Mouse (Mus musculus) stomach, embryonic 16.5 days (tissue): ENCODE measurements around the gene Cacna1e. TPM values are rescaled to one million over a fixed set of nuclear protein-coding genes. Genes with fewer than 3 reads are reported as not detected.

Source experiments
- ATAC-seq: fragments of 200-750 bp; cut with Nextera tagmentation; 2 replicates; pipeline ENCODE4 v1.8.0; 2017; ENCODE audit warnings: moderate number of reproducible peaks, moderate TSS enrichment; ENCODE audit not compliant: insufficient read depth, low FRiP score
- H3K27ac ChIP-seq: fragments of 300-500 bp; sonication (generic); 2 replicates; pipeline ENCODE4 v1.5.1; 2014; ENCODE audit warnings: low read length
- H3K27me3 ChIP-seq: fragments of 300-500 bp; sonication (generic); 2 replicates; pipeline ENCODE4 v1.6.1; 2014; ENCODE audit warnings: low read length, control low read depth, mixed read lengths; ENCODE audit not compliant: control insufficient read depth, insufficient read depth
- H3K36me3 ChIP-seq: fragments of 300-500 bp; sonication (generic); 2 replicates; pipeline ENCODE4 v1.6.1; 2014; ENCODE audit warnings: low read length; ENCODE audit not compliant: control insufficient read depth, insufficient read depth
- H3K4me1 ChIP-seq: fragments of 300-500 bp; sonication (generic); 2 replicates; pipeline ENCODE4 v1.6.1; 2014; ENCODE audit warnings: low read length, control low read depth, mixed read lengths; ENCODE audit not compliant: control insufficient read depth, insufficient read depth
- H3K4me2 ChIP-seq: fragments of 300-500 bp; sonication (generic); 2 replicates; pipeline ENCODE4 v1.6.1; 2014; ENCODE audit warnings: low read depth, low read length, mixed read lengths
- H3K4me3 ChIP-seq: fragments of 300-500 bp; sonication (generic); replicated peaks from 2 replicates; pipeline ENCODE4 v1.5.1; 2014; ENCODE audit warnings: mild to moderate bottlenecking, low read length
- H3K9ac ChIP-seq: fragments of 300-500 bp; sonication (generic); 2 replicates; pipeline ENCODE4 v1.6.1; 2014; ENCODE audit warnings: low read length
- H3K9me3 ChIP-seq: fragments of 300-500 bp; sonication (generic); replicated peaks from 2 replicates; pipeline ENCODE4 v1.6.1; 2016; ENCODE audit warnings: low read length, control low read depth; ENCODE audit not compliant: control insufficient read depth
- WGBS: fragments of 180-500 bp; shearing (Covaris S2); extraction: QIAGEN DNeasy Blood & Tissue Kit; methylation state at CpG from one replicate; pipeline ENCODE4 v1.1.7; 2014; 5-methylcytosine and 5-hydroxymethylcytosine counted together
- polyA plus RNA-seq: library from polyadenylated mRNA; unstranded; fragments of >200 nt; fragmentation: Nextera tagmentation; extraction: Ambion mirVana; gene quantifications from 2 replicates; pipeline ENCODE4 v1.2.1, GENCODE M21; 2015

Cacna1e gene
- polyA plus RNA-seq, 1 experiment from 2014 or later = 1.2 TPM

GRCm38 (mm10) chr1:154779908-154780514 is 104.3 kb downstream of the Cacna1e start:
- no peaks in the 10 kb centered on the region for H3K36me3 ChIP-seq
- peaks cover 5% of the 10 kb centered on the region; the same call in 1 of the 2 replicates for H3K27me3 ChIP-seq
- no peak overlapping the region for H3K4me2 ChIP-seq
- H3K9ac ChIP-seq = no peak overlapping the region
- H3K9me3 ChIP-seq = no peaks in the 10 kb centered on the region
- no peak overlapping the region for H3K4me3 ChIP-seq
- no peak overlapping the region for H3K27ac ChIP-seq
- 35% methylated on average over 11 of the region's 11 CpGs for WGBS
- no peak for ATAC-seq
- no peaks in the 10 kb centered on the region for H3K4me1 ChIP-seq

GRCm38 (mm10) chr1:154776344-154776743 is 108.0 kb downstream of the Cacna1e start:
- Histone ChIP-seq H3K27me3 (no peaks in the 10 kb centered on the region), H3K9me3 (no peaks in the 10 kb centered on the region), H3K36me3 (no peaks in the 10 kb centered on the region), H3K9ac (no peak overlapping the region), H3K4me1 (no peaks in the 10 kb centered on the region), H3K4me2 (no peak overlapping the region), H3K27ac (no peak overlapping the region), H3K4me3 (no peak overlapping the region)
- ATAC-seq = no peak
- 55% methylated on average over 4 of the region's 4 CpGs for WGBS

DNA sequence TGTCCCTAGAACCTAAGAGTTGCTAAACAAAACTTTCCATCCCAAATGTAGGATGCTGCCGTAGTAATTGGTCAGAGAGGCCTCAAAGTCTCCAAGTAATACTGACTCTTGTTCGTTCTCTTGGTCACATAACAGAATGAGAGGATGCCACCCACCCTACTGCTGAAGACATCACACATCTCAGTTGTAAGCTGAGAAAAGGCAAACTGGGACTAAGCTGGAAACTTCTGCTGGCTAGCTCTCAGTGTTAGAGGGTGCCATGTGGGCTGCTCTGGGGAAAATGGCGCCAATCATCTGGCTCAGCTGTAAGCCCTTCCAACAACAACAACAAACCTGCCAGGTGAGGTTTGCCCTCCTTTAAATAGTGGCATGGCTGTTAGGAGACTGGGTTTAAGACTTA is 109.8 kb downstream of the Cacna1e start:
- WGBS = 88% methylated on average over 3 of the region's 3 CpGs
- no peaks in the 10 kb centered on the region for H3K9me3 ChIP-seq
- no peaks in the 10 kb centered on the region for H3K27me3 ChIP-seq
- H3K27ac ChIP-seq = no peak overlapping the region
- H3K36me3 ChIP-seq = no peaks in the 10 kb centered on the region
- H3K9ac ChIP-seq = no peak overlapping the region
- H3K4me2 ChIP-seq = no peak overlapping the region
- H3K4me3 ChIP-seq = no peak overlapping the region
- no peaks in the 10 kb centered on the region for H3K4me1 ChIP-seq
- no peak for ATAC-seq

DNA sequence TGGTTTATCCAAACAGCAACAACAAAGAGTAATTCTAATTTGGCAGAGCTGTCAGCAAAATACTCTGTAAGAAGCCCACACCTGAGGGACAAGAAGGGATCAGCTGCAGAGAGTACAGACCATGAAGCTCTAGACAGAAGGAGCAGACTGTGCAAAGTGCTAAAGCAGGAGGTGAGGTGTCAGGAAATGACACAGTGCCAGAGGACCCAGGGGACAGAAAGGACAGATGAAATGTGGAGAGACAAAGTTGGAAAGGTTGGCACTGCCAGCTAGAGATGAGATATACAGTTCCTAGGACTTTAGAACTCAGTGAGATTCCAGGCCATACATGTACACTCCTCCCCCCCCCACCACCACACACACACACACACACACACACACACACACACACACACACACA is 113.2 kb downstream of the Cacna1e start:
- no peak overlapping the region for H3K9ac ChIP-seq
- no peak for ATAC-seq
- no peaks in the 10 kb centered on the region for H3K27me3 ChIP-seq
- H3K36me3 ChIP-seq = no peaks in the 10 kb centered on the region
- no peak overlapping the region for H3K4me3 ChIP-seq
- no peaks in the 10 kb centered on the region for H3K9me3 ChIP-seq
- no peak overlapping the region for H3K4me2 ChIP-seq
- no peaks in the 10 kb centered on the region for H3K4me1 ChIP-seq
- no peak overlapping the region for H3K27ac ChIP-seq

DNA sequence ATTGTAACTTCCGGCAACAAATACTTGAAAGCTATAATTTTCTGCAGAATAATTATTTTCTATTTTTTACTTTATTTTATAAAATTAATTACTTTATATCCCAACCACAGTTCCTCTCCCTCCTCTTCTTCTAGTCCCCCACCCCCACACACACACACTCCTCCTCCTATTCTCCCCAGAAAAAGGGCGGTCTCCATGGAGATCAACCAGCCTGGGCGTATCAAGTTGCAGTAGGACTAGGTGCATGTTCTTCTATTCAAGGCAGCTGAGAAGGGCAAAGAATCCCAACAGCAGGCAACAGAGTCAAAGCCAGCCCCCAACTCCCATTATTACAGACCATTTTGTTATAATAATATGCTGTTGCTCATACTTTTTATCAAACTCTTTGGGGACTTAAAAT is 113.8 kb downstream of the Cacna1e start:
- Histone ChIP-seq H3K27ac (no peak overlapping the region), H3K9ac (no peak overlapping the region), H3K4me2 (no peak overlapping the region), H3K9me3 (no peaks in the 10 kb centered on the region), H3K4me3 (no peak overlapping the region), H3K27me3 (no peaks in the 10 kb centered on the region), H3K36me3 (no peaks in the 10 kb centered on the region), H3K4me1 (no peaks in the 10 kb centered on the region)
- no peak for ATAC-seq
- WGBS = 44% methylated on average over 3 of the region's 3 CpGs

GRCm38 (mm10) chr1:154763132-154763531 is 121.2 kb downstream of the Cacna1e start:
- no peak overlapping the region for H3K4me3 ChIP-seq
- no peak overlapping the region for H3K27ac ChIP-seq
- no peak overlapping the region for H3K4me2 ChIP-seq
- no peak overlapping the region for H3K9ac ChIP-seq
- H3K9me3 ChIP-seq = no peaks in the 10 kb centered on the region
- H3K27me3 ChIP-seq = no peaks in the 10 kb centered on the region
- no peak for ATAC-seq
- H3K4me1 ChIP-seq = no peaks in the 10 kb centered on the region
- H3K36me3 ChIP-seq = no peaks in the 10 kb centered on the region
- WGBS = 73% methylated on average over 4 of the region's 4 CpGs

DNA sequence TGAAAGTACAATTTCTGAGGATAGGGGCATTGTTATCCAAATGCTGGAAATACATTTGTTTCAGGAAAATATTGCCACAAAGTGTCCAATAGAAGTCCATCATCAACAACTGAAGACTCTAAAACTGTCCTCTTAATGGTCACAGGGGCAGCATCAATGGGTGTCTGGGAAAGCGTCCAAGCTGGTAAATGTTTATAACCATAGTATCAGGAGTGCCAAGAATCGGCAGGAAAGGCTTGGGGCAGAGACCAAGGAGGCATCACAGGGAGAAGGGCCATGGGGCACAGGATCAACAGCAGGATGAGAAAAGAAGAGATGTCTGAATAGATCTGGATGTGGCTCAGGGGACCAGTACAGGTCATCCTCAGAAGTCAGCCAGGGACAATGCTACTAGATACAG is 132.2 kb downstream of the Cacna1e start:
- Histone ChIP-seq H3K4me1 (no peaks in the 10 kb centered on the region), H3K36me3 (no peaks in the 10 kb centered on the region), H3K9ac (no peak overlapping the region), H3K4me3 (no peak overlapping the region), H3K9me3 (no peaks in the 10 kb centered on the region), H3K27me3 (no peaks in the 10 kb centered on the region), H3K27ac (no peak overlapping the region), H3K4me2 (no peak overlapping the region)
- ATAC-seq = no peak
- 64% methylated on average over 2 of the region's 2 CpGs for WGBS

DNA sequence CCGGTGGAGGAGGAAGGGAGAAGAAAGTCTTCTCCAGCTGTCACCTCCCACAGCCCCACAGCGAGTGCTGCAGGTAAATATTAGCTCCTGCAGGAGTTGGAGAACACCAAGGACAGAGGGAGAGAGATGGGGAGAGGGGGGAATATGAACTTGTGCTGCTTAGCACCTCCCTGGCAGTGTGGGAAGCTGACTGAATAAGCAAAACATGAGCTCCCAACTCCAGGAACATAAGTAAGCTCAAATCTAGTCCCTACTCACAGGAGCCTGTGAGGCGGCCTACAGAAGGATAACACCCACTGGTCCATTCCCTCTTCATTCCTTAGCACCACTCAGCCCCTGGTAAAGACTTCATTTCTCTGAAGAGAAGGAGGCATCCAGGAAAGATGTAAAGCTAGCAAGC is 135.8 kb downstream of the Cacna1e start:
- no peaks in the 10 kb centered on the region for H3K9me3 ChIP-seq
- WGBS = 73% methylated on average over 3 of the region's 3 CpGs
- no peak for ATAC-seq
- no peak overlapping the region for H3K4me3 ChIP-seq
- H3K9ac ChIP-seq = no peak overlapping the region
- no peaks in the 10 kb centered on the region for H3K36me3 ChIP-seq
- no peak overlapping the region for H3K4me2 ChIP-seq
- H3K27me3 ChIP-seq = no peaks in the 10 kb centered on the region
- H3K27ac ChIP-seq = no peak overlapping the region
- H3K4me1 ChIP-seq = no peaks in the 10 kb centered on the region

- no peaks in the 10 kb centered on the region for H3K9me3 ChIP-seq
- ATAC-seq = no peak
- H3K4me3 ChIP-seq = no peak overlapping the region
- 89% methylated on average over 6 of the region's 6 CpGs for WGBS
- H3K4me2 ChIP-seq = no peak overlapping the region
- no peaks in the 10 kb centered on the region for H3K27me3 ChIP-seq
- no peak overlapping the region for H3K9ac ChIP-seq
- no peak overlapping the region for H3K27ac ChIP-seq
- H3K4me1 ChIP-seq = no peaks in the 10 kb centered on the region
- no peaks in the 10 kb centered on the region for H3K36me3 ChIP-seq
These were observed 139.1 kb downstream of the Cacna1e start for GRCm38 (mm10) chr1:154745241-154745640.
